Mouse (Mus musculus): ENCODE measurements around the gene Gm43191. TPM values are rescaled to one million over a fixed set of nuclear protein-coding genes. Genes with fewer than 3 reads are reported as not detected.

The Gm43191 gene
- not detected in 2 replicates for polyA plus RNA-seq (2012; ENCODE audit: insufficient read depth, low replicate concordance)

GRCm38 (mm10) chr3:116681160-116681559 lies at the start of gene Gm43191:
Gene Gm43191, minus strand, starts transcription at chr3:116681260.
- Histone ChIP-seq H3K27me3 (replicated peaks) (no peaks in the 10 kb centered on the region), H3K9me3 (no peaks in the 10 kb centered on the region), H3K4me1 (0 out of 2 replicates have a peak, but pooled peaks cover 3% of the 10 kb centered on the region), H3K36me3 (replicated peaks; ENCODE audit: low read length) (peaks cover 66% of the 10 kb centered on the region), H3K4me3 (replicated peaks) (no peak within 1 kb of the TSS)
- TF ChIP-seq GATA1 (IDR thresholded peaks at IDR 0.05; ENCODE audit: borderline replicate concordance, low read length): no peak
- no peak for TF ChIP-seq FLI1 (IDR thresholded peaks at IDR 0.05; ENCODE audit: low read length)

GRCm38 (mm10) chr3:116729483-116730174 lies 48.6 kb upstream of the Gm43191 start:
- H3K9me3 ChIP-seq: peaks cover 4% of the 10 kb centered on the region
- no peak overlapping the region for H3K4me3 ChIP-seq (replicated peaks)
- no peaks in the 10 kb centered on the region for H3K36me3 ChIP-seq (replicated peaks; ENCODE audit: low read length)
- TF ChIP-seq FLI1 (IDR thresholded peaks at IDR 0.05; ENCODE audit: low read length) (no peak), GATA1 (IDR thresholded peaks at IDR 0.05; ENCODE audit: borderline replicate concordance, low read length) (no peak)
- peaks cover 26% of the 10 kb centered on the region for H3K4me1 ChIP-seq
- H3K27me3 ChIP-seq (replicated peaks): no peaks in the 10 kb centered on the region

- H3K4me3 ChIP-seq (replicated peaks): no peak overlapping the region
- TF ChIP-seq FLI1 (IDR thresholded peaks at IDR 0.05; ENCODE audit: low read length) (no peak), GATA1 (IDR thresholded peaks at IDR 0.05; ENCODE audit: borderline replicate concordance, low read length) (no peak)
- no peaks in the 10 kb centered on the region for H3K36me3 ChIP-seq (replicated peaks; ENCODE audit: low read length)
- H3K27me3 ChIP-seq (replicated peaks): no peaks in the 10 kb centered on the region
- H3K9me3 ChIP-seq: no peaks in the 10 kb centered on the region
- peaks cover 26% of the 10 kb centered on the region for H3K4me1 ChIP-seq
These were observed 45.7 kb upstream of the Gm43191 start for GRCm38 (mm10) chr3:116726807-116727206.

GRCm38 (mm10) chr3:116723496-116724481 lies 42.7 kb upstream of the Gm43191 start:
- Histone ChIP-seq H3K27me3 (replicated peaks) (no peaks in the 10 kb centered on the region), H3K36me3 (replicated peaks; ENCODE audit: low read length) (no peaks in the 10 kb centered on the region), H3K9me3 (no peaks in the 10 kb centered on the region), H3K4me3 (replicated peaks) (no peak overlapping the region), H3K4me1 (peaks cover 13% of the 10 kb centered on the region)
- TF ChIP-seq GATA1 (IDR thresholded peaks at IDR 0.05; ENCODE audit: borderline replicate concordance, low read length) (no peak), FLI1 (IDR thresholded peaks at IDR 0.05; ENCODE audit: low read length) (no peak)

- Histone ChIP-seq H3K27me3 (replicated peaks) (no peaks in the 10 kb centered on the region), H3K9me3 (no peaks in the 10 kb centered on the region), H3K4me1 (peaks cover 13% of the 10 kb centered on the region), H3K4me3 (replicated peaks) (no peak overlapping the region), H3K36me3 (replicated peaks; ENCODE audit: low read length) (no peaks in the 10 kb centered on the region)
- TF ChIP-seq GATA1 (IDR thresholded peaks at IDR 0.05; ENCODE audit: borderline replicate concordance, low read length) (no peak), FLI1 (IDR thresholded peaks at IDR 0.05; ENCODE audit: low read length) (no peak)
These were observed 41.9 kb upstream of the Gm43191 start for GRCm38 (mm10) chr3:116722980-116723379.

GRCm38 (mm10) chr3:116718951-116719350 lies 37.9 kb upstream of the Gm43191 start:
- H3K36me3 ChIP-seq (replicated peaks; ENCODE audit: low read length): peaks cover 3% of the 10 kb centered on the region
- H3K27me3 ChIP-seq (replicated peaks): no peaks in the 10 kb centered on the region
- no peak for TF ChIP-seq FLI1 (IDR thresholded peaks at IDR 0.05; ENCODE audit: low read length)
- no peak for TF ChIP-seq GATA1 (IDR thresholded peaks at IDR 0.05; ENCODE audit: borderline replicate concordance, low read length)
- peaks cover 21% of the 10 kb centered on the region for H3K4me1 ChIP-seq
- H3K9me3 ChIP-seq: peaks cover 5% of the 10 kb centered on the region
- no peak overlapping the region for H3K4me3 ChIP-seq (replicated peaks)

- H3K27me3 ChIP-seq (replicated peaks): no peaks in the 10 kb centered on the region
These were observed 32.0 kb upstream of the Gm43191 start for GRCm38 (mm10) chr3:116713031-116713430.

GRCm38 (mm10) chr3:116712436-116712881 lies 31.4 kb upstream of the Gm43191 start, which contains the start of gene Slc35a3:
Gene Slc35a3, minus strand, starts transcription at chr3:116712831.
- peak within 1 kb of the TSS; percentile 99 for H3K4me3 ChIP-seq (replicated peaks)
- peaks cover 60% of the 10 kb centered on the region for H3K4me1 ChIP-seq
- no peak for TF ChIP-seq FLI1 (IDR thresholded peaks at IDR 0.05; ENCODE audit: low read length)
- TF ChIP-seq GATA1 (IDR thresholded peaks at IDR 0.05; ENCODE audit: borderline replicate concordance, low read length): no peak
- H3K9me3 ChIP-seq: peaks cover 5% of the 10 kb centered on the region
- no peaks in the 10 kb centered on the region for H3K27me3 ChIP-seq (replicated peaks)
- H3K36me3 ChIP-seq (replicated peaks; ENCODE audit: low read length): peaks cover 3% of the 10 kb centered on the region

More at GRCm38 (mm10) chr3:116713031-116713430, 32.0 kb upstream of the Gm43191 start:
- peaks cover 3% of the 10 kb centered on the region for H3K36me3 ChIP-seq (replicated peaks; ENCODE audit: low read length)
- TF ChIP-seq FLI1 (IDR thresholded peaks at IDR 0.05; ENCODE audit: low read length) (no peak), GATA1 (IDR thresholded peaks at IDR 0.05; ENCODE audit: borderline replicate concordance, low read length) (no peak)
- peaks cover 57% of the 10 kb centered on the region for H3K4me1 ChIP-seq
- peaks cover 5% of the 10 kb centered on the region for H3K9me3 ChIP-seq
- peak overlapping the region; percentile 99 for H3K4me3 ChIP-seq (replicated peaks)

GRCm38 (mm10) chr3:116711624-116712435 lies 30.8 kb upstream of the Gm43191 start:
- no peaks in the 10 kb centered on the region for H3K9me3 ChIP-seq
- no peaks in the 10 kb centered on the region for H3K27me3 ChIP-seq (replicated peaks)
- peaks cover 3% of the 10 kb centered on the region for H3K36me3 ChIP-seq (replicated peaks; ENCODE audit: low read length)
- H3K4me1 ChIP-seq: peaks cover 55% of the 10 kb centered on the region
- no peak for TF ChIP-seq GATA1 (IDR thresholded peaks at IDR 0.05; ENCODE audit: borderline replicate concordance, low read length)
- TF ChIP-seq FLI1 (IDR thresholded peaks at IDR 0.05; ENCODE audit: low read length): no peak
- H3K4me3 ChIP-seq (replicated peaks): peak overlapping the region; percentile 99
